Mouse (Mus musculus) E14TG2a.4 (cell line): ENCODE results near the gene Gm45521.

Experiments used
- CTCF ChIP-seq: conservative IDR thresholded peaks from 2 replicates; pipeline ENCODE4 v1.5.1; 2014; ENCODE audit warnings: low read length
- NANOG ChIP-seq: IDR thresholded peaks from 2 replicates; pipeline ENCODE4 v1.6.1; 2014; ENCODE audit warnings: borderline replicate concordance, low read length, mixed read lengths
- POU5F1 ChIP-seq: IDR thresholded peaks from 2 replicates; pipeline ENCODE4 v1.6.1; 2014; ENCODE audit warnings: low read length, borderline replicate concordance

- TF ChIP-seq CTCF, result no peak
- TF ChIP-seq NANOG, result no peak
- no peak for TF ChIP-seq POU5F1
Measured at GRCm38 (mm10) chr14:7999435-7999834, 42.3 kb downstream of the Gm45521 start.
